Mouse (Mus musculus) cortical plate, adult 2 months (tissue): ENCODE measurements around the gene Adh1.

ENCODE experiments used
- CTCF ChIP-seq: fragments of 200-500 bp; IDR thresholded peaks from 2 replicates; pipeline ENCODE4 v1.5.1; 2011; ENCODE audit warnings: mild to moderate bottlenecking, control low read depth, low read length; ENCODE audit not compliant: insufficient read depth; ENCODE audit errors: extremely low read depth
- POLR2A ChIP-seq: fragments of 200-500 bp; IDR thresholded peaks from 2 replicates; pipeline ENCODE4 v1.6.1; 2011; ENCODE audit warnings: mild to moderate bottlenecking, low read length, control low read depth; ENCODE audit not compliant: insufficient read depth; ENCODE audit errors: extremely low read depth

DNA sequence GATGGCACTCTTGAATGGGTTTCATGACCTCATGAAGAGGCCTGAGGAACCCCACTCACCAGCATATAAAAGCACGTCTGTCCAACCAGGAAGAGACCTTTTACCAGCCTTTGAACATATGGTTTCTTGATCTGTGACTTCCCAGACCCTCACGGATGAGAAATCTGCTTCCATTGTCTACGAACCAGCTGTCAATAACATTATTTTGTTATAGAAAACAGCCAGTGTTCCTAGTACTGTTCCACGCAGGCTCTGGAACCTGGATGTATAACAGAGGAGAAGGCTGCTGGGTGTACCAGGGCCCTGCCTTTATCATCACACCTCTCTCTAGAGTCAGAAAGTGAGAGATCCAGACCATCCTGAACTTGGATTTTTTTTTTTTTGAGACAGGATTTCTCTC lies 13.6 kb upstream of the Adh1 start:
- TF ChIP-seq POLR2A (no peak), CTCF (no peak)
